Mouse (Mus musculus): ENCODE results near the gene Gm49394.

Gene Gm49394

GRCm38 (mm10) chr7:142669751-142670625, at the start of gene Gm49394:
Gene Gm49394 (minus strand): TSS chr7:142669942.
- DNase-seq = no peak

DNA sequence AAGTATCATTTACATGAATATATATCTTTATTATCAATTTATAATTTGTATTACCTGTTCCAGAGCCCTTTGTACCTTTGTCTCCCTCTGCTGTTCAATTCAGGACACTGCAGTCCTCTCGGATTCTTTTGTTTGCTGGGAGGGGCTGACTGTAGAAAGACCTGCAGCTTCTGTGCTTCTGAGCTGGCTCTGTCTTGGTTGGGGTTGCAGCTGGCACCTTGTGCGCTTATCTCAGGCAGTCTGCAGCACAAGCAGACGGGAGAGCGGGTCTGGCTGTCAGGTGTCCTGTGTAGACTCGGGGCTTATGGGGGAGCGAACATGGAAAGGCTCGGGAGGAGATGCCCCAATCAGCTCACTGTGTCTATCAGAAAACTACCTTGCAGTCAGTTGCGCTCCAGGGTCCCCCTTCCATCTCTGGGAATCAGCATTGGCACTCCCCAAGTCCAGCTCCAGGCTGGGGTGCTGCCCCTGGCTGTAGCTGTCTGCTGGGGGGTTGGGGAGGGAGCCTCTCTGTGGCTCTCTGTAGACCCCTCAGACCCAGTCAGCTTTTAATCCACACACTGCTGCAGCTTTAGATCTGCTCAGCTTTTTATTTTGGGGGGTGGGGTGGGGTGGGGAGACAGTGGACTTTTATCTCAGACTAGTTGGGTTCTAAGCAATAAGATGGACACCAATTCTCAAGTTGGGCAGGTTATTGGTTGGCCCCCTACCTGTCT, 45.2 kb upstream of the Gm49394 start:
- DNase-seq = peak; percentile 40

DNA sequence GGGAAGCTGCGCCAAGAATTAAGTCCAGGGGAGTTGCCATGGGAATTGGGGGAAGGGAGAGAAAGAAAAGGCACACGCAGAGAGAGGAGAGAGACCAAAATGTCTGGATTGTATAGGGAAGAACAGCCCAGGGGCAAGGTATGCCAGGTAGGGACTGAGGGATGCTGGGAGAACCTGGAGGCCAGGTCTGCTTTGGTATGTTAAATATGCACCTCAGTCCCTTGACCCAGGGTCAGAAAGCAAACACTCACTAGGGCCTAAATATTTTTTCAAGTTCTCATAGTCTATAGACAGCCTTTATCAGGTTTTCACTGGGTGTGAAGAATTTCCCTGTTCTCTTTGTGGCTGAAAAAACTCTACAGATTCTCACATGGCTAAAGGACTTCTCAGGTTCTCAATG, 37.1 kb upstream of the Gm49394 start:
- no peak for DNase-seq

DNA sequence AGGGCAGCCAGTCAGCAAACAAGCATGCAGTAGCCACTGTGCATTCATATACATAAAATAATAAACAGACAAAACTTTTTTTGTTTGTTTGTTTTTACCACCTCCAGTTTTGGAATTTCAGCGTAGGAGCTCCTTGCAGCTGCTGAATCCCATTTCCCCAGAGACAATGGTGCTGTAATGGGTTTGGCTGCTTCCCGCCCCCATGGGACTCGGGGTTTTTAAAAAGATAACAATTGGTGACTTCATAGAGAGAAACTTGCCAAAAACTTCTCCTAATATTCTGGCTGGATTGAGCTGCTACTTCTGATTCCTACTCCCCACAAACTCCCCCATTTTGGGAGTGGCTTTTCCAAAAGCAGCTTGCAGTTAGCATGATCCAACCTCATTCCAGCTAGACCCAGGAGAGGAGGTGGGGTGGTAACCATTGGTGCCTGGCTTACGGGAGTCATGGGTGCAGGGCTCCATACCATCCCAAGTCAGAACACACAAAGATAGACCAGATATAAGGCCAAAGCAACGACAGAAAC, 29.7 kb upstream of the Gm49394 start:
- DNase-seq = no peak

DNA sequence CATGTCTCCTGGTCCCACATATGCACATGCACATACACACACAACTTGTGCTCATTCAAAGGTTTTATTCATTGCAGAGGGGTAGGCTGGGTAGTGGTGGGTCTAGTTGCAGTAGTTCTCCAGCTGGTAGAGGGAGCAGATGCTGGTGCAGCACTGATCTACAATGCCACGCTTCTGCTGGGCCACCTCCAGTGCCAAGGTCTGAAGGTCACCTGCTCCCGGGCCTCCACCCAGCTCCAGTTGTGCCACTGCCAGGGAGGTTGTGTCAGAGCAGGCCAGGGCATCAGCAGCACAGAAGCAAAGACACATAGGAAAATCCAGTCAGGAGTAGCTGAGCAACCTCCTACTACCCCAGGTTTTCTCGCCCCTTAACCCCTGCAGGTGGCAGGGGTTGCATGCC, 8.9 kb upstream of the Gm49394 start:
- no peak for DNase-seq

GRCm38 (mm10) chr7:142675644-142676043, 5.9 kb upstream of the Gm49394 start:
- peak; percentile 59 for DNase-seq

DNA sequence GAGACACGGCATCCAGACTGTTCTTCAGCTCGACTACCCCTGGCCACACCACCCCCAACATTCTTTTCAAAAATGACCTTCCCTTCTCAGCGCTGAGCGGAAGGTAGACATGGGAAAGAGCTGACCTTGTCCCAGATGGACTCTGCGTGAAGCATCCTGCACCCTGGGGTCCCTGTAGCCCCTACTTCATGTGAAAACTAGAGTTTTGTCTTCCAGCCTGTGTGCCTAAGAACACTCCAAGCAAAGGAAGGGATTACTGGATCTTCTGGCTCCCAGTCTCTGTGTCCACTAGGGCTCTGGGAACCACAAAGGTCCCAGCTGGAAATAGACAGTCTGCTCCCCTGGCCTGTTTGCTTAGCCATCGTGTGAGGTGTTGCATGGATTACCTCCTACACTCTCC, 5.4 kb upstream of the Gm49394 start:
- no peak for DNase-seq

DNA sequence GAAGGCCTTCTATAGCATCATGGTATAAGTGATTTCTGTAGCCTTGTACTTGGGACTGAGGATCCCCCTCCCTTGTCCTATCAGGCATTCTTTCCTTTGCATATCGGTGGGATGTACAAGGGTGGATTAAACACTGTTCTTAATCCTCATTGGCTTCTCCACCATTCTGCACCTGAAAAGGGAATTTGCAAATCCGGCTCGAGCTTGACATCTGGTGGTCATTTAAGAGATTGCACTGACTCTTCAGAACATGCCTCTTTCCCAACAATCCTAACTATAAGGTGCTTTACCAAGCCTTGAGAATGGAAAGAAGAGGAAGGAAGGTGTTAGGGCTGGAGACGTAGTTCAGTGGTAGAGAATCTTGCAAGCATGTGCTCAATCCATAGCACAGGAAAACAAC, 2.4 kb upstream of the Gm49394 start:
- DNase-seq = peak; percentile 55

DNA sequence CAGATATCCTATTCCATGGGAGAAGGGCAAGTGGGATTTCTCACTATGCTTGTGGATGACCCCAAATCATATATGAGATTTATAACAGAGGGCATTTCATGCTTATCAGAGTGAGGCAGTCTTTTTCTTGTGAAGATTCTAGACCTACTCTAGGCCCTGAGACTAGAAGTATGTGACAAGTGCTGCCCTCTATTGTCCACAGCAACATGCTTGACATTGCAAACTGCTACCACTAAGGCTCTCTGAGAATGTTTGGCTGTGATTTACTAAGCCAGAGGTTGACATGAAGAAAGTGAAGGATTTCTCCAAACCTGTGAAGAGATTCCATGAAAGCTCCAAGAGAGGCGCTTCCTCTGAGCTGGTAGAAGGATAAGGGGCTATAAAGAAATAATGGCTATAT, 1.3 kb upstream of the Gm49394 start:
- no peak for DNase-seq

GRCm38 (mm10) chr7:142668328-142668727, 1.4 kb downstream of the Gm49394 start:
- DNase-seq = no peak

- no peak for DNase-seq
These were observed 2.2 kb downstream of the Gm49394 start for GRCm38 (mm10) chr7:142667521-142667920.

- DNase-seq = peak; percentile 55
These were observed 3.1 kb downstream of the Gm49394 start, which contains the start of gene Igf2 for GRCm38 (mm10) chr7:142666659-142667058. Gene Igf2 (minus strand): TSS chr7:142666816.

GRCm38 (mm10) chr7:142666109-142666508, 3.6 kb downstream of the Gm49394 start:
- DNase-seq = no peak

DNA sequence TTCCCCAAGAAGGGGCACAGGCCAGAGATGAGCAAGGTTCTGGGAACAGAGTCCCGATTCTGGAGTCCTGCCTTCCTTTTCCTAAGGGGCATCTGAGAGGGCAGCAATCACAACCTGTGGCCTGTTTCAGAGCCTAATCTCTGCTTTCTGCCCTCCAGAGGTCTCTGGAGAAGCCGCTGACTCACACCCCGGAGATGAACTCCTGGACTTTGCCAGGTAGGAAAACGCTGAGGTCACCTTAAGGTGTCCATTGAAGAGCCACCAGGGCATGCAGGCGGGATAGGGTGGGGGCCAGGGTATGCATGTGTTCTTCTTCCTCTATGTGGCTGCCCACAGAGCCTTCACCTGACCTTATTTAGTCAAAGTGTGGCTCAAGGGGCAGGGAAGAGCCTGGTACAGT, 4.4 kb downstream of the Gm49394 start:
- DNase-seq = no peak

DNA sequence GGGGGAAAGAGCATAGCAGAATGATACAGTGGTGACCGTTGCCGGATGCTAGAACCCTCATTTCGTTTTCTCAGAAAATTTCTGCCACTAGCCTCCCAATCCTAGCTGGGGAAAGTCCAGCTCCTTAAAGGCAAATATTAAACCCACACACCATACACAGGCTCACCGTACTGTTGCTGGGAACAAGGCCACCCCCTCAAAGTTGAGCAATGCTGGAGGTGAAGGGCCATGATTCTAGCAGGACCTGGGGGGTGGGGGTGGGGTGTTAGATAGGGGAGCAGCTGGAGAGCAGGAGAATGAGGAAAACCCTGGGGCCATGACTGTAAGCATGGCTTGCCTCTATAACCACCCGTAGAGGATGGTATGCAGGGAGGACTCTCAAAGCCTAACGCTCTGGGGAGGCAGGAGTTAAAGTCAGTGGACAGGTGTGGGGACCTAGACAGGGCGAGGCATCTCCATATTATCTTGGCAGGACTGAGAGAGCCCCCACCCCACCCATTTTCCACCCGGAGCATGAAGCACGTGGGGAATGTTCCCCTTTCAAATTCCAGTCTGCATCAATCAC, 5.2 kb downstream of the Gm49394 start:
- DNase-seq = no peak

GRCm38 (mm10) chr7:142663931-142664421, 5.8 kb downstream of the Gm49394 start:
- DNase-seq = no peak

DNA sequence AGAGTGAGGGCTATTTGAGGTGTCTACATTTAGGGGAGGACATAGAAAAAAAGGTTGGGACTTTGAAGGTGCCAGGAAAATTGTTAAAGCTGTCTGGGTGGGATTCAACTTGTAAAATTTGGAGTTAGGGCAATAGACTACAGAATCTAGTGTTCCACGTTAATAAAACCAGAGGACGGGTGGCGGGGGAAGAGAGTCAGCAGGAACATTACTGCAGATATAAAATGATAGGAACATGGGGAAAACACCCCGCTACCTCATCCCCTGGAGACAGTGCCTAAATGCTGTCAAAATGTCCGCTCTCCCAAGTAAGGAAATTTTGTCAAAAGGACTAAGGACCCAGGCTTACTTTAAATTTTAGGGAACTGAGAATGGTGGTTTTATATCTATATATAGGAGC, 6.6 kb downstream of the Gm49394 start:
- no peak for DNase-seq

DNA sequence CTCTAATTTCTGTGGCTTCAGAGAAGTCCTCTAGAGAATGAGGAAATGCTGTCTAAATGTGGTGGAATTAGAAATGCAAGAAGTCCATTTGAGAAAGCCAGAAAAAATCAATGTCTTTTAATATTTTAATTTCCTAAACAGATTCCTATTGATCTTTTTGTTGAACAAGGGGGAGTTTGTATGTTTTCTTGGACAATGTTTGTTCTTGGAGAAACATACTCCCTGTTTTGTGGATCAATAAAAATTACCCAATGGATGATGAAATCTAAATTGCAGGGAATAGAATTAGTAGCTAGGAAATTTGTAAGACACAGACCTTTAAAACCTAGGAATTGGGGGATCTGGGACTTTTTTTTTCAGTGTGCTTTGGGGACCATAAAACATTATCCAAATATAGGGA, 7.9 kb downstream of the Gm49394 start:
- no peak for DNase-seq

- no peak for DNase-seq
These were observed 8.7 kb downstream of the Gm49394 start for GRCm38 (mm10) chr7:142661046-142661445.

GRCm38 (mm10) chr7:142660651-142660945, 9.1 kb downstream of the Gm49394 start:
- no peak for DNase-seq

GRCm38 (mm10) chr7:142659767-142660650, 9.7 kb downstream of the Gm49394 start:
- DNase-seq = no peak

DNA sequence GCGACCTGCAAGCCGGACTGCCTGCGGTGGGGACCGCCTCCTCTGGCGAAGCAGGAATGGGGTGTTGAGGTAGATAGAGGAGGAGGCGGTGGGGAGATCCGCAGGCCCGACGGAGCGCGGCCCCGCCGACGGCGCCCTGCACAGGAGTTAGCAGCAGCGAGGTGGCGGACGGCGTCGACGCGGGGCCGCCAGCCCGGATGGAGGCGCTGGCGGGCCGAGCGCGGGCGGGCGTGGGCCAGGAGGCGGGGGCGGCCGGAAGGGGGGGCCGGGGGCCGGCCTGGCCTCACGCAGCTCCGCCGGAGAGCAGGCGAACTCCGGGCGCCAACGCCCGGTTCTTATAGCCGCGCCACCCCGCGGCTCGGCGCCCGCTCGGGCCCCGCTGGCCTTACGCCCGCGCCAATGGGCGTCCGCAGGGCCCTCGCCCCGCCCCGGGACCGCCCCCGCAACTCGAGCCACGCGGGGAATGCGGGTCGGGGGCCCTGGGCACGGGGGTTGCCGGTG, 10.5 kb downstream of the Gm49394 start:
- DNase-seq = peak; percentile 43

All from kidney, postnatal 14 days (tissue).